Mouse (Mus musculus) left cerebral cortex, adult 9 months (tissue): ENCODE data around the gene Osgepl1.
"Not testable (repeated sequence)": the region's sequence is repeated elsewhere in the genome, so short reads cannot be mapped to it uniquely, and the experiment has no call there.

Experiments
- DNase-seq, 2 experiments: peaks; one replicate each; pipeline ENCODE4 v3.0.0; 2022; ENCODE audit warnings: low spot score in 2 of 2

Gene Osgepl1

GRCm38 (mm10) chr1:53312989-53313967 is at the start of gene Osgepl1:
Osgepl1 (plus strand) TSS chr1:53313624.
- peak; percentile 54 to 85 for DNase-seq

DNA sequence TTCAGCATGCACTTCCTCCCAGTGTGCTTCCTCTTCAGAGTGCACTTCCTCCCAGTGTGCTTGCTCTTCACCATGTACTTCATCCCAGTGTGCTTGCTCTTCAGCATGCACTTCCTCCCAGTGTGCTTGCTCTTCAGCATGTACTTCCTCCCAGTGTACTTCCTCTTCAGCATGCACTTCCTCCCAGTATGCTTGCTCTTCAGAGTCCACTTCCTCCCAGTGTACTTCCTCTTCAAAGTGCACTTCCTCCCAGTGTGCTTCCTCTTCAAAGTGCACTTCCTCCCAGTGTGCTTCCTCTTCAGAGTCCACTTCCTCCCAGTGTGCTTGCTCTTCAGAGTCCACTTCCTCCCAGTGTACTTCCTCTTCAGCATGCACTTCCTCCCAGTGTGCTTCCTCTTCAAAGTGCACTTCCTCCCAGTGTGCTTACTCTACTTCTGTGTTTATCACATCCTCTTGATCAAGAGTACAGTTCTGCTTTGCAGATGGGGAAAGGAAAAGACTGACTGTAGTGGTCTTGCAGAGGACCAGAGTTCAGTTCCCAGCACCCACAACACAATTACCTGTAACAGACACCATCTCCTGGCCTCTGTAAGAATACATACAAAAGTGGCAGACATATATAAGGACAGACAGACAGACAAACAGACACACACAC is 48.3 kb upstream of the Osgepl1 start:
- not testable (repeated sequence) for DNase-seq

DNA sequence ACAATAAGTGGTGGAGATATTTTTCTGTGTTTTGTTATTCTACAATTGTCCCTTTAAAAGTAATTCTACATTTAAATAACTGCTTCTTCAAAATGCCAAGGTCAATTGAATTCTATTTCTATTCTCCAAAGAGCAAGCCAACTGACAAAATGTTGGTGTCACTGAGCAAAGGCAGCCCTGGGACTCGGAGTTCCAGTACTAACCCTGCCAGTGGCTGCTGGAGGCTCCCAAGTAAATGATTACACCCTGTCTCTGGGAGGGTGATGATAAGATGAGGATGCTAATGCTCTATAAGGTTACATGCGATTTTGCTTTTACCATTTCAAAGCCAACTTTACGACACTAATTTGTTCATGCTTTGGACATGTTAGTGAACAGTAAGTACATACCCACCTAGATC is 43.5 kb upstream of the Osgepl1 start:
- DNase-seq, result no peak

DNA sequence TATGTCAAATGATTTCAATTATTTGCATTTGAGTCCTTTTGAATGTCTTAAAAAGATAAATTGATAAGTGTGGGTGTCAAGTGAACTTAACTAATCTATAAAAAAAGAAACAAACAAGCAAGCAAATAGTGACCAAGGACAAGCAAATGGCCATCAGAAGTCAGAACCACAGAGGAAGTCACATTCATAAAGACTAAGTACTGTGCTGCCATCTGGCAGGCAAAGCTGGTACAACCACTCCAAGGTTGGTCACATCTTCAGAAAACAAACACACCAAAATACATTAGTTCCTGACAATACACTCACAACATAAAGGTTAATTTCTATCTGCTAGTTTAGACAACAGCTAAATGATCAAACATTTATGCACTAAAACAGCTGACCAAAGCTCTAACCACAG is 40.8 kb upstream of the Osgepl1 start:
- DNase-seq, result peak; percentile 3 to 50

DNA sequence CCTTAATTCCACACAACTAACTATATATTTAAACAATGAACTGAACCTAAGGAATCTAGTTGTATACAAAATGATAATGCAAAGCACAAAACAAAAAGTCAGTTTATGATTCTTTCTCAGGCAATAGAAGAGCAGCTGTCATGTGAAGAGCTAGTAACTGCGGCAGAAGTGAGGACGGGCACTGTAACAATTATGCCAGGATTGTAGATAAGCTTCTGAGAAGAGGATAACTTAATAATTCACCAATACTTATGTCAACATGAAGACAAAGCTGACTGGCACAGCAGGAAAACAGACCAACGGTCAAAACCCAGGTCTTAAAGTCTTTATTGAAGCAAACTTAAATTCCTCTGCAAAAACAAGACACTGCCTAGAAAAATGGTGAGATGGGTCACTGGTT is 22.2 kb upstream of the Osgepl1 start:
- DNase-seq, result no peak

DNA sequence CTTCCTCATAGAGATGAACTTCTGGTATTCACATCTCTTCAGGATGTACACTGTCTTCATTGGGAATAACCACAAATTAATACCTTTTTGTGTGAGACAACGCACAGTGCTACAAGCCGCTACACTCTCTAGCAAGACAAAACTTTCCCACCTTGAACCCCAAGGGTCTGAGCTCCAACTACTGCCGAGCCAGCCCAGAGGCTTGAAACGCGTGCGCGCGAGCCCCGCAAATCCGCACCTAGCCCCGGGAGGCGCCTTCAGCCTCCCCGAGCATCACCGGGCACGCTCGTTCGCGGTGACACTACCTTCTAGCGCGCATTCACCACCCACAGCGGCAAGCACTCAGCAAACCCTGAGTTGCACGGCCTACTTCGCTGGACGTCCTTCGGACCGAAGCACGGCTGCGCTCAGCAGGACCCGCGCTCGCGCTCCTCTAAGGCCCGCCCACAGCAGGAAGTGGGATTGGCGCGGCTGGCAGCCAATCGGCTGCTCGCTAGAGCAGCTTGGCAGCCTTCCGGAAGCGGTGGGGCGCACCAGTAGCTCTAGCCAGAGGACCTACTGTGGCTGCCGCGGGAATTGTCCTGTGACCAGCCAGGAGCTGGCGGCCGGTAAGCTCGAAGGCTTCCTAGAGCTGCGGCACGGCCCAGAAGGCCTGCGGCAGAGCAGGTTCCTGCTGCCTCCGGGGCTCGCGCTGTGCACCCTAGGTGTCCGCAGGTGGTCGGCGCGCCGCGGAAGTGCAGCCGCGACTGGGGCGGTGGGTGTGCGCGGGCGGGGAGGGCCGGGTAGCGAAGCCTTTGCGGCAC is 16.6 kb upstream of the Osgepl1 start, which contains the start of the genes Pms1, Ormdl1 and Gm28778:
Gene Pms1 (minus strand): TSS at position 438 of the 803 bp plus-strand sequence.
Gene Ormdl1 (plus strand): TSS at position 515 of the 803 bp plus-strand sequence.
Gene Gm28778 (plus strand): TSS at position 531 of the 803 bp plus-strand sequence.
- DNase-seq, result peak; percentile 83 to 97

- no peak for DNase-seq
These were observed 12.9 kb upstream of the Osgepl1 start for GRCm38 (mm10) chr1:53300506-53300905.

GRCm38 (mm10) chr1:53321662-53322344 is 8.4 kb downstream of the Osgepl1 start:
- no peak for DNase-seq

GRCm38 (mm10) chr1:53323254-53323653 is 9.8 kb downstream of the Osgepl1 start:
- no peak for DNase-seq

DNA sequence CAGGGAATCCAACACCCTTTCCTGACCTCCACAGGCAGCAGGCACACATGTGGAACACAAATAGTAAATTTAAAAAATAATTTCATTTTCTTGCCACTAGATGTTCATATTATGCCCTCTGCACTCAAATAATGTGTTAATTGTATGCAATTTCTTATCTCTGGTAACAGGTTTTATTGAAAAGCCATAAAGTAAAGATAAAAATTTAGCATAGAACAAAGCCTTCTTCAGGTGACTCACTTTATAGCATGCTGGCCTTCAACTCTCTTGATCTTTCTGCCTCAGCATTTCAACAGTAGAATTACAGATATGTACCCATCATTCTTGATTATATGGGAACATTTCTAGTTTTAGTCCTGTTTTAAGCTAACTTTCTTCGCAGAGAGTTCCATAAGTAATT is 10.9 kb downstream of the Osgepl1 start:
- no peak for DNase-seq

- no peak for DNase-seq
These were observed 11.5 kb downstream of the Osgepl1 start for GRCm38 (mm10) chr1:53324827-53325494.

DNA sequence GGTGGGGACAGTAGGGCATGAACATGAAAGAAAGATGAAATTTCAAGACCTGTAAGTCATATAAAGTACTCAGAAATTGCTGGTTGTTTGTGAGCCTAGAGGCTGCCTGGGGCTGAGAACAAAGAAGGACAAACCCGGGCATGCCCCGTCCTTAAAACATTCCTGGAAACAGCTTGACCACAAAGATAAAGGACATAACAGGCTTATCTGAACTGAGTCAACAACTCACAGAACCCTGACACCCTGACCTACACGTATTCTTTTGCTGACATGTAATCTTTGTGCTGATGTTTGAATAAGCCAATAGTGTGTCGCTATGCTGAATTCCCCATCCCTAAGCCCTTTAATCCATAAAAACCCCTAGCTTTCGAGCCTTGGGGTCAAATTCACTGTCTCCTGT is 20.1 kb downstream of the Osgepl1 start:
- not testable (repeated sequence) for DNase-seq

- DNase-seq, result no peak
These were observed 22.0 kb downstream of the Osgepl1 start for GRCm38 (mm10) chr1:53335465-53335864.

- not testable (repeated sequence) for DNase-seq
These were observed 24.0 kb downstream of the Osgepl1 start for GRCm38 (mm10) chr1:53337403-53337802.

DNA sequence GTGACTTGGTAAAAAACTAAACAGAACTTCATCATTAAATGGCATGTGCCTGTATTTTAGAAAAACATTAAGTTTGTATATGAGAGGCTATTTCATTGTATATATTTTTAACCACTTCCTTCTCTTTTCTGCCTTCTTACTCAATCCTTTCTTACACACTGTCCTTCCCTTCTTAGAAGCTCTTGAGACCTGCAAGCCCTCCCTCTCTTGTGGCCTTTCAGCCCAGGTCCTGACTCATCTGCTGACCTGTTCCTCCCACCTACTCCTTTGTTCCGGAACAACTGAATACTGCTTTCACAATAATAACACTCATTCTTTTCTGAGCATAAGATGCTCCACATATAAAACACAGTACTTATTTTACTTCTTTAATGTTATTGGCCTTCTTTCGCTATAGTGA is 27.6 kb downstream of the Osgepl1 start:
- no peak for DNase-seq

- DNase-seq, result peak; percentile 93 to 98
These were observed 39.2 kb downstream of the Osgepl1 start, which contains the start of the genes Asdurf, Gm28551 and Asnsd1 for GRCm38 (mm10) chr1:53352327-53353261. Asdurf (minus strand) TSS chr1:53352619. Gm28551 (minus strand) TSS chr1:53352667. Asnsd1 (minus strand) TSS chr1:53352752.

DNA sequence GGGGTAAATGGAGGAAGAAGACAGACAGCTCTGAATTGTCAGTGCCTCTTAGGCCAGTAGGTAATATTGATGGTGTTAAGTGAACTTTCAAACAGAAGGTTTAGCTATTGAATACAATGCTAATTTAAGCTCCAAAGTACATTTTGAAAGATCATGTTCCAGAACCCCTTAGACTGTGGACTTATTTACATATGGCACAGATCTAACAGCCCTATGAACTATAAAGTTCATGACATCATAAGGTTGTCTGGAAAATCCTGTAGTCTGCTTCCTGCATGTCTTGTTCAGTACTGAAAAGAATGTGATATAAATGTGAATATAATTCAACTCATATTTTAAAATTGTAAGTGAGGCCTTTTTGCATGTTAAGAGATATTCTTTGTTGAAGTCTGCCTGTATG is 45.6 kb downstream of the Osgepl1 start:
- no peak for DNase-seq
